Mouse (Mus musculus): ENCODE measurements around the gene Gm17657.

GRCm38 (mm10) chr17:29548994-29549393, 444 bp downstream of the Gm17657 start:
- TF ChIP-seq POLR2A (IDR thresholded peaks at IDR 0.05; ENCODE audit: insufficient read depth, low read length) = no peak
- no peak for TF ChIP-seq CTCF (IDR thresholded peaks at IDR 0.05; ENCODE audit: low read depth, low read length)
- no peak for TF ChIP-seq EP300 (IDR thresholded peaks at IDR 0.05; ENCODE audit: insufficient read depth, low read depth, low read length)

Data from ES-Bruce4 (cell line).